Mouse (Mus musculus) limb, embryonic 12.5 days (tissue): ENCODE results near the gene Morn1. TPM values are rescaled to one million over a fixed set of nuclear protein-coding genes. Genes with fewer than 3 reads are reported as not detected.

Source experiments
- ATAC-seq: fragments of 200-750 bp; cut with Nextera tagmentation; 2 replicates; pipeline ENCODE4 v1.8.0; 2017; ENCODE audit warnings: low read depth, moderate TSS enrichment; ENCODE audit not compliant: insufficient number of reproducible peaks, insufficient read depth, low FRiP score, low TSS enrichment
- H3K27ac ChIP-seq: fragments of 300-500 bp; sonication (generic); 2 replicates; pipeline ENCODE4 v1.5.1; 2016; ENCODE audit warnings: mild to moderate bottlenecking, moderate library complexity
- H3K27me3 ChIP-seq: fragments of 300-500 bp; sonication (generic); 2 replicates; pipeline ENCODE4 v1.6.1; 2016; ENCODE audit warnings: mild to moderate bottlenecking, moderate library complexity
- H3K36me3 ChIP-seq: fragments of 300-500 bp; sonication (generic); 2 replicates; pipeline ENCODE4 v1.6.1; 2016; ENCODE audit warnings: mild to moderate bottlenecking, moderate library complexity
- H3K4me1 ChIP-seq: fragments of 300-500 bp; sonication (generic); replicated peaks from 2 replicates; pipeline ENCODE4 v1.6.1; 2016
- H3K4me2 ChIP-seq: fragments of 300-500 bp; sonication (generic); 2 replicates; pipeline ENCODE4 v1.6.1; 2016; ENCODE audit warnings: mild to moderate bottlenecking, moderate library complexity
- H3K4me3 ChIP-seq: fragments of 300-500 bp; sonication (generic); replicated peaks from 2 replicates; pipeline ENCODE4 v1.5.1; 2016; ENCODE audit warnings: mild to moderate bottlenecking
- H3K9ac ChIP-seq: fragments of 300-500 bp; sonication (generic); replicated peaks from 2 replicates; pipeline ENCODE4 v1.6.1; 2016; ENCODE audit warnings: mild to moderate bottlenecking, moderate library complexity
- H3K9me3 ChIP-seq: fragments of 300-500 bp; sonication (generic); 2 replicates; pipeline ENCODE4 v1.6.1; 2016; ENCODE audit warnings: mild to moderate bottlenecking, moderate library complexity
- WGBS: fragments of 180-500 bp; shearing (Covaris S2); methylation state at CpG from one replicate; pipeline ENCODE4 v1.1.7; 2016; 5-methylcytosine and 5-hydroxymethylcytosine counted together
- polyA plus RNA-seq: library from polyadenylated mRNA; unstranded; fragments of >200 nt; fragmentation: Nextera tagmentation; extraction: Ambion mirVana; gene quantifications from 2 replicates; pipeline ENCODE4 v1.2.1, GENCODE M21; 2016

The Morn1 gene
- polyA plus RNA-seq, 1 experiment from 2014 or later = 5.2 TPM

- H3K27ac ChIP-seq = no peak overlapping the region
- H3K4me1 ChIP-seq = peaks cover 71% of the 10 kb centered on the region
- no peaks in the 10 kb centered on the region for H3K27me3 ChIP-seq
- no peak for ATAC-seq
- H3K4me2 ChIP-seq = no peak overlapping the region
- WGBS = 80% methylated on average over 7 of the region's 7 CpGs
- no peaks in the 10 kb centered on the region for H3K9me3 ChIP-seq
- H3K36me3 ChIP-seq = no peaks in the 10 kb centered on the region
- no peak overlapping the region for H3K9ac ChIP-seq
- H3K4me3 ChIP-seq = no peak overlapping the region
Measured at GRCm38 (mm10) chr4:155183201-155183600, 96.8 kb downstream of the Morn1 start.

GRCm38 (mm10) chr4:155184248-155185070 is 98.1 kb downstream of the Morn1 start:
- H3K9me3 ChIP-seq = no peaks in the 10 kb centered on the region
- no peak overlapping the region for H3K4me2 ChIP-seq
- peaks cover 71% of the 10 kb centered on the region for H3K4me1 ChIP-seq
- H3K36me3 ChIP-seq = no peaks in the 10 kb centered on the region
- H3K9ac ChIP-seq = no peak overlapping the region
- no peaks in the 10 kb centered on the region for H3K27me3 ChIP-seq
- no peak for ATAC-seq
- H3K4me3 ChIP-seq = no peak overlapping the region
- 81% methylated on average over 18 of the region's 18 CpGs for whole genome bisulfite sequencing
- H3K27ac ChIP-seq = peak overlapping the region; percentile 2; the same call in 1 of the 2 replicates

- Histone ChIP-seq H3K27me3 (no peaks in the 10 kb centered on the region), H3K4me1 (peaks cover 77% of the 10 kb centered on the region), H3K27ac (no peak overlapping the region), H3K4me3 (no peak overlapping the region), H3K9me3 (no peaks in the 10 kb centered on the region), H3K36me3 (no peaks in the 10 kb centered on the region), H3K9ac (no peak overlapping the region), H3K4me2 (no peak overlapping the region)
- ATAC-seq = no peak
- 91% methylated on average over 9 of the region's 9 CpGs for WGBS
Measured at GRCm38 (mm10) chr4:155185845-155186244, 99.5 kb downstream of the Morn1 start.

- Histone ChIP-seq H3K4me3 (no peak overlapping the region), H3K9ac (no peak overlapping the region), H3K27ac (peak overlapping the region; percentile 60; the same call in 1 of the 2 replicates), H3K4me1 (peaks cover 91% of the 10 kb centered on the region), H3K4me2 (no peak overlapping the region; the same call in 1 of the 2 replicates), H3K27me3 (no peaks in the 10 kb centered on the region), H3K9me3 (no peaks in the 10 kb centered on the region), H3K36me3 (no peaks in the 10 kb centered on the region)
- 45% methylated on average over 3 of the region's 3 CpGs for WGBS
- no peak for ATAC-seq
Measured at GRCm38 (mm10) chr4:155187192-155187674, 100.9 kb downstream of the Morn1 start.

- Histone ChIP-seq H3K4me2 (no peak overlapping the region), H3K27me3 (no peaks in the 10 kb centered on the region), H3K4me3 (no peak overlapping the region), H3K4me1 (peaks cover 88% of the 10 kb centered on the region), H3K9me3 (no peaks in the 10 kb centered on the region), H3K27ac (peak overlapping the region; percentile 60), H3K9ac (no peak overlapping the region), H3K36me3 (peaks cover 4% of the 10 kb centered on the region; the same call in 1 of the 2 replicates)
- WGBS = 5% methylated on average over 8 of the region's 8 CpGs
- ATAC-seq = no peak
Measured at GRCm38 (mm10) chr4:155188341-155188740, 102.0 kb downstream of the Morn1 start.

GRCm38 (mm10) chr4:155188803-155189202 is 102.4 kb downstream of the Morn1 start:
- Histone ChIP-seq H3K4me1 (peaks cover 88% of the 10 kb centered on the region), H3K9me3 (no peaks in the 10 kb centered on the region), H3K4me3 (no peak overlapping the region), H3K9ac (no peak overlapping the region), H3K4me2 (no peak overlapping the region), H3K36me3 (peaks cover 6% of the 10 kb centered on the region; the same call in 1 of the 2 replicates), H3K27me3 (no peaks in the 10 kb centered on the region), H3K27ac (peak overlapping the region; percentile 60; the same call in 1 of the 2 replicates)
- no peak for ATAC-seq

GRCm38 (mm10) chr4:155189711-155190139 is 103.3 kb downstream of the Morn1 start:
- Histone ChIP-seq H3K4me1 (peaks cover 81% of the 10 kb centered on the region), H3K27ac (peak overlapping the region; percentile 60), H3K9ac (0 out of 2 replicates have a peak overlapping the region, but pooled peaks have one; percentile 18), H3K36me3 (peaks cover 6% of the 10 kb centered on the region; the same call in 1 of the 2 replicates), H3K9me3 (no peaks in the 10 kb centered on the region), H3K4me2 (peak overlapping the region; percentile 26), H3K27me3 (no peaks in the 10 kb centered on the region), H3K4me3 (no peak overlapping the region)
- no peak; the same call in 1 of the 2 replicates for ATAC-seq
- WGBS = 4% methylated on average over 4 of the region's 4 CpGs

GRCm38 (mm10) chr4:155190275-155190674 is 103.9 kb downstream of the Morn1 start:
- H3K4me1 ChIP-seq = peaks cover 83% of the 10 kb centered on the region
- ATAC-seq = no peak

More at GRCm38 (mm10) chr4:155190275-155190674, 103.9 kb downstream of the Morn1 start:
- Histone ChIP-seq H3K9me3 (no peaks in the 10 kb centered on the region), H3K4me3 (no peak overlapping the region), H3K4me2 (peak overlapping the region; percentile 26; the same call in 1 of the 2 replicates), H3K27me3 (no peaks in the 10 kb centered on the region), H3K9ac (0 out of 2 replicates have a peak overlapping the region, but pooled peaks have one; percentile 18), H3K36me3 (peaks cover 6% of the 10 kb centered on the region; the same call in 1 of the 2 replicates), H3K27ac (peak overlapping the region; percentile 60)
- WGBS = 30% methylated on average over 7 of the region's 7 CpGs

Other genes starting within 250 kb of the Morn1 start
- gene Ttc34, start 249.1 kb upstream of the Morn1 start, polyA plus RNA-seq = 0.23 and 0.54 TPM in 2 replicates
- gene Mmel1, start 217.0 kb upstream of the Morn1 start, polyA plus RNA-seq = 0.11 and 0.19 TPM in 2 replicates
- 42.8 and 43.2 TPM in 2 replicates for gene Fam213b, start 187.4 kb upstream of the Morn1 start, polyA plus RNA-seq
- gene Tnfrsf14, start 158.0 kb upstream of the Morn1 start, polyA plus RNA-seq = 1.0 and 1.4 TPM in 2 replicates
- gene Hes5, start 125.7 kb upstream of the Morn1 start, polyA plus RNA-seq = 0.54 and 1.1 TPM in 2 replicates
- gene Pank4, start 122.5 kb upstream of the Morn1 start, polyA plus RNA-seq = 56.3 and 60.5 TPM in 2 replicates
- 2.3 and 3.4 TPM in 2 replicates for gene Plch2, start 29.8 kb upstream of the Morn1 start, polyA plus RNA-seq
- gene Pex10, start 19.6 kb upstream of the Morn1 start, polyA plus RNA-seq = 20.8 and 21.9 TPM in 2 replicates
- 136 and 141 TPM in 2 replicates for gene Rer1, start 195 bp upstream of the Morn1 start, polyA plus RNA-seq
- 18.4 and 18.8 TPM in 2 replicates for gene Ski, start 136.0 kb downstream of the Morn1 start, polyA plus RNA-seq
- 96.0 and 99.2 TPM in 2 replicates for gene Faap20, start 163.2 kb downstream of the Morn1 start, polyA plus RNA-seq